Mouse (Mus musculus): Measurements from ENCODE around the gene Carm1. TPM values are rescaled to one million over a fixed set of nuclear protein-coding genes. Genes with fewer than 3 reads are reported as not detected.

Gene Carm1
- polyA plus RNA-seq, 1 experiment from 2014 or later = 81.4 TPM

DNA sequence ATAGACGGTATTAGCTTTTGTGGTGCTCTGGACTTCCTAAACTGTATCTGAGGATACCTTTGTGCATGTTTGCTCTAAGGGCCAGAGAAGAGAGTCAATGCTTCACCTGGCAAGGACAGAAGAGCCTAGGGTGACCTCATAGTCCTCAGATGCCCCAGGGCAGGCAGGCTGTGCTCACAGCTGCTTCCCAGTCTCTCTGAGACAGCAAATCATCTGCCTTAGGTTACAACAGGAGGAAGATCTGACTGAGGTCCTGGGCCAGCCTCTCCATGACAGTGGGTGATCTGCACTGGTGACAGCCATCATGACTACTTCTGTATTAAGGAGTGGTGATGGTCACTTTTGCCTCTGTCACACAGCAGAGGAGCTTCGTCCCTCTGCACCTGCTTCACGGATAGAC, 12.5 kb downstream of the Carm1 start:
- WGBS = 91% methylated on average over 3 of the region's 3 CpGs

DNA sequence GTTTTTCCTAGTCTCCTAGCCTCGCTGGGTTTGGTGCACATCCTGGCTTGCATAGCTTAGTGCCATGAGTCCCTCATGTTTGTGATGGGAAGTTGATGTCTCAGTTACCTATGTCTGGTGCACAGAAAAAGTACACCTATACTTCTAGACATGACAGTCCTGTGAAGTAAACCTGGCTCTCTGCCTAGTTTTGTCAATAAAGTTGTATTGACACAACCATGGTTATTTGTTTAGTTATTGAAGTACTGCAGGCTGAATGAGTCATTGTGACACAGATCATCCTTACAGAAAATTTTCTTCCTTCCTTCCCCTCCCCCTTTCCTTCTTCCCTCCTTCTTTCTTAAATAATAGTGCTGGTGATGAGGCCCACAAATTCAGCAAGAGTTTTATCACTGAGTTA, 17.7 kb downstream of the Carm1 start:
- H3K27me3 ChIP-seq (ENCODE audit: control insufficient read depth, insufficient read depth, low read length) = no peaks in the 10 kb centered on the region
- no peak overlapping the region for H3K4me3 ChIP-seq (ENCODE audit: low read depth, low read length)
- no peak overlapping the region for H3K4me2 ChIP-seq (ENCODE audit: low read depth)
- H3K9me3 ChIP-seq (ENCODE audit: control insufficient read depth, low read length) = no peaks in the 10 kb centered on the region
- no peak overlapping the region for H3K27ac ChIP-seq (ENCODE audit: low read depth, low read length)
- H3K36me3 ChIP-seq (ENCODE audit: control insufficient read depth, insufficient read depth, low read length) = no peaks in the 10 kb centered on the region; the same call in 1 of the 2 replicates
- H3K4me1 ChIP-seq (ENCODE audit: control insufficient read depth, insufficient read depth, low read length) = no peaks in the 10 kb centered on the region
- DNase-seq (ENCODE audit: low spot score) (no peak), ATAC-seq (ENCODE audit: insufficient read depth, low FRiP score, low TSS enrichment) (no peak)
- H3K9ac ChIP-seq (ENCODE audit: low read length) = no peak overlapping the region
- WGBS = 73% methylated on average over 1 of the region's 1 CpGs

More for the DNA sequence above, 12.5 kb downstream of the Carm1 start:
- H3K36me3 ChIP-seq (ENCODE audit: control insufficient read depth, insufficient read depth, low read length) = no peaks in the 10 kb centered on the region
- H3K4me1 ChIP-seq (ENCODE audit: control insufficient read depth, insufficient read depth, low read length) = no peaks in the 10 kb centered on the region
- H3K4me2 ChIP-seq (ENCODE audit: low read depth) = no peak overlapping the region
- DNase-seq (ENCODE audit: low spot score) (no peak), ATAC-seq (ENCODE audit: insufficient read depth, low FRiP score, low TSS enrichment) (no peak)
- H3K27ac ChIP-seq (ENCODE audit: low read depth, low read length) = no peak overlapping the region
- no peaks in the 10 kb centered on the region for H3K27me3 ChIP-seq (ENCODE audit: control insufficient read depth, insufficient read depth, low read length)
- no peaks in the 10 kb centered on the region for H3K9me3 ChIP-seq (ENCODE audit: control insufficient read depth, low read length)
- H3K9ac ChIP-seq (ENCODE audit: low read length) = no peak overlapping the region
- H3K4me3 ChIP-seq (ENCODE audit: low read depth, low read length) = no peak overlapping the region

DNA sequence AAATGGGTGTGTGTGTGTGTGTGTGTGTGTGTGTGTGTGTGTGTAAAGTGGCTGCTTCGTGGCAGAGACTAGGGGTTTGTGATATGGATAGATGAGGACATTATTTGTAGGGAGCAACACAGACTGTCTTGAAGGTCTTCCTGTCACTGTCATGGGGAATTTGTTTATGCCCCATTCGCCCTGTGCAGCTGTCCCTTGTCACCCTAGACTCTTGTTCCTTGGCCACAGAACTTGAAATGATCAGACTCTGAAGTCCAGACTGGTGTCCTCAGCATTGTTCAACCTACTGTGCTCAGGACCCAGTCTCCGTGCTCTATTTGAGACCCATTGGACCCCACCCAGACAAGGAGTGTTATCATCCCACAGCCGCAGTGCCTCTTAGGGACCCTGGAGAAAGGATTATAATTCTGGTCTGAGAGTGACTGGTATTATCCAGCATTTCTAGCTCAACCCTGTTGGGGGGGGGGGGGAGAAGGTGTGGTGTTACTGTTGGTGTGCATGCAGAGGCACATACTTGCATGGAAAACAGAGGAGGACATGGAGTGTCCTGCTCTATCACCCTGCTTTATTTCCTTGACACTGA, 18.4 kb downstream of the Carm1 start:
- Histone ChIP-seq H3K36me3 (ENCODE audit: control insufficient read depth, insufficient read depth, low read length) (peaks cover 3% of the 10 kb centered on the region; the same call in 1 of the 2 replicates), H3K27me3 (ENCODE audit: control insufficient read depth, insufficient read depth, low read length) (no peaks in the 10 kb centered on the region), H3K9me3 (ENCODE audit: control insufficient read depth, low read length) (no peaks in the 10 kb centered on the region), H3K9ac (ENCODE audit: low read length) (no peak overlapping the region), H3K4me2 (ENCODE audit: low read depth) (no peak overlapping the region), H3K4me1 (ENCODE audit: control insufficient read depth, insufficient read depth, low read length) (no peaks in the 10 kb centered on the region), H3K4me3 (ENCODE audit: low read depth, low read length) (no peak overlapping the region), H3K27ac (ENCODE audit: low read depth, low read length) (no peak overlapping the region)
- no peak for ATAC-seq (ENCODE audit: insufficient read depth, low FRiP score, low TSS enrichment)
- 83% methylated on average over 4 of the region's 4 CpGs for WGBS
- DNase-seq (ENCODE audit: low spot score) = no peak

DNA sequence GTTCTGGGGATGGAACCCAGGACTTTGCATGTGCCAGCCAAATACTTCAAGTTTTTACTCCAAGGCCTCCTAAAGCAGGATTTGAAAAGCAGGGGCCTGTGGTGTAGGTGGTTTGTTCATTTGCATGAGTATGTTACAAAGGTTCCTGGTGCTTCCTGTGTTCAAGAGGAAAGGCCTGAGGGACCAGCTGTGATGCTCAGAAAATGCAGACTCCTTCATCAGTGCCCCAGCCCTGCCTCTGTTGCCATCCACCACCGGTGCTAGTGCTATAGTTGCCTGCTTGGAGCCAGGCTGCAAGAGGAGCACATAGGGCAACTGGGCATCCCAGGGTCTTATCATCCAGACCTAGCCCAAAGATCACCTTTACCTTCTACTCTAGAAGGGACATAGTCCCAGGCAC, 19.8 kb downstream of the Carm1 start:
- no peaks in the 10 kb centered on the region for H3K27me3 ChIP-seq (ENCODE audit: control insufficient read depth, insufficient read depth, low read length)
- peaks cover 8% of the 10 kb centered on the region for H3K36me3 ChIP-seq (ENCODE audit: control insufficient read depth, insufficient read depth, low read length)
- H3K27ac ChIP-seq (ENCODE audit: low read depth, low read length) = no peak overlapping the region
- DNase-seq (ENCODE audit: low spot score) (no peak), ATAC-seq (ENCODE audit: insufficient read depth, low FRiP score, low TSS enrichment) (no peak)
- no peaks in the 10 kb centered on the region for H3K4me1 ChIP-seq (ENCODE audit: control insufficient read depth, insufficient read depth, low read length)
- H3K9ac ChIP-seq (ENCODE audit: low read length) = no peak overlapping the region
- no peak overlapping the region for H3K4me3 ChIP-seq (ENCODE audit: low read depth, low read length)
- H3K9me3 ChIP-seq (ENCODE audit: control insufficient read depth, low read length) = no peaks in the 10 kb centered on the region
- WGBS = 84% methylated on average over 1 of the region's 1 CpGs
- H3K4me2 ChIP-seq (ENCODE audit: low read depth) = no peak overlapping the region

DNA sequence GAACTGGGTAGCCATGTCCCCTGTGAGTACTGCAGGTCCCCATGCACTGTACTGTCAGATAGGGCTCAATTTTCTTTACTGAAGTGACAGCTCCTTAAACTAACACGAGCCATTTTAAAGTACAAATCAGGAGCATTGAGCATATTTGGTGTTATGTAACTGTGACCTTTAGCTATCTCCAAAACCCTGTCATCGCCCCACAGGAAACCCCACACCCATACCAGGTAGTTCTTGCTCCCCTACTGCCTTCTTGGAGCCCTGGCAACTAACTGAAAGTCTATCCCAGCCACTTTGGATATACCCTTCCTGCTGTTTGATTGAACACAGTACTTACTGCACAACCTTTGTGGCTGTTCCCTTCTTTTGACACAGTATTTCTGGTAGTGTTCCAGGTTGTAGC, 20.4 kb downstream of the Carm1 start:
- H3K36me3 ChIP-seq (ENCODE audit: control insufficient read depth, insufficient read depth, low read length) = peaks cover 8% of the 10 kb centered on the region
- no peak overlapping the region for H3K9ac ChIP-seq (ENCODE audit: low read length)
- no peaks in the 10 kb centered on the region for H3K4me1 ChIP-seq (ENCODE audit: control insufficient read depth, insufficient read depth, low read length)
- H3K27me3 ChIP-seq (ENCODE audit: control insufficient read depth, insufficient read depth, low read length) = no peaks in the 10 kb centered on the region
- no peak overlapping the region for H3K4me3 ChIP-seq (ENCODE audit: low read depth, low read length)
- DNase-seq (ENCODE audit: low spot score) (no peak), ATAC-seq (ENCODE audit: insufficient read depth, low FRiP score, low TSS enrichment) (no peak)
- WGBS = 86% methylated on average over 2 of the region's 2 CpGs
- H3K27ac ChIP-seq (ENCODE audit: low read depth, low read length) = no peak overlapping the region
- no peaks in the 10 kb centered on the region for H3K9me3 ChIP-seq (ENCODE audit: control insufficient read depth, low read length)
- H3K4me2 ChIP-seq (ENCODE audit: low read depth) = no peak overlapping the region

DNA sequence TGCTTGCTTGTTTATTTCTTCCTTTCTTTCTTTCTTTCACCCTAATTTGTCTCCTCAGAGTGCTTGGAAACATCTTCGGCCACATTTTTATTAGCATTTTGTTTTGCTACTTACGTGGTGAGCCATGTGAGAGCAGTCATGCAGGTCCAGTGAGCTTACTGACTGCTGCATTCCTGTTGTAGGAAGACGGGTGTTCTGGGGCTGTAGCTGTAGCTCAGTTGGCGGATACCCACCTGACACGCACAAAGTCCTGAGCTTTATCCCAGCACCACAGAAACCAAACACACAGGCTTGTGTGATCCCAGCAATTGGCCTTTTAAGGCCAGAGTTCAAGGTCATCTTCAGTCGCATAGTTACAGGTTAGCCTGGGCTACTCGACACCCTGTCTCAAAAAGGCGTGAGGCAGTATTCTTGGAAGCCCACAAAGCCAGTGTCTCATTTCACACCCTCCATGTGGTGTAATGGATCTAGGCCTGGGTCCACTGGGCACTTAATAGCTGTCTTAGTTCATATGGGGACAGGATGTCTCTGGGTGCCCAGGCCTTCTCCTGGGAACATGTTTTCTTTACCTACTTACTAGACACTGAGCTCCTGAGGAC, 22.1 kb downstream of the Carm1 start:
- 88% methylated on average over 8 of the region's 8 CpGs for WGBS
- ATAC-seq (ENCODE audit: insufficient read depth, low FRiP score, low TSS enrichment) = no peak
- no peak for DNase-seq (ENCODE audit: low spot score)

DNA sequence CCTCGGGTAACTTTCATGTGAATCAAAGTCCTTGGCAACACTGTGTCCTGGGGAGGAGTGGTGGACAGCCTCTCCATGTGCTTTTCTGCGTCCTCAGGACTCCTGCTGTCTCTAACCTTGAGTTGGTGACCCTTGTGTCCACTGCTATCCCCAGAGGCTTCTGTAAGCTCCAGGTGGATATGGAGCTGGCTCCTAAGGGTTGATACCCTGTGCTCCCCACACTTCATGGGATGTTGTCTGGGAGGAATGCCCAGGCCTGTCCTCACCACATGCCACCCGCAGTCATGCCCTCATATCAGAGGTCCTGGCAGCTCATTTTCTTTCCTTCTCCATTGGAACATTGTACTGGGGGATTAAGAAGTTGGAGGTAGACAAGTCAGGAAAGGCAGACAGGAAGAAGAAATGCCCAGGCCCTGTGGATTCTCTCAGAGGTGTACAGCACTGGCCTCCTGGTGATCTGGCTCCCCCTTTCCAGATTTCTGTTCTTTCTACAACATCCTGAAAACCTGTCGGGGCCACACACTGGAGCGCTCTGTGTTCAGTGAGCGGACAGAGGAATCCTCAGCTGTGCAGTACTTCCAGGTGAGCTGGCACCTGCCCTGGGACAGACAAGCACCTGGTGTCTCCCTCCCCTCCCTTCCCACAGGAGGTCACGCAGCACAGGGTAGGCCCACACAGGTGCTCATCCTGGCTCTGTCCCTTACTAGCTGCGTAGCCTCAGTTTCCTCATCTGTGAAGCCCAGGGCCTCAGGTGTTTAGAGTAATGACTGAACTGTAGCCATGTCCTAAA, 27.5 kb downstream of the Carm1 start:
- Histone ChIP-seq H3K9me3 (ENCODE audit: control insufficient read depth, low read length) (no peaks in the 10 kb centered on the region), H3K9ac (ENCODE audit: low read length) (no peak overlapping the region), H3K4me3 (ENCODE audit: low read depth, low read length) (no peak overlapping the region), H3K27ac (ENCODE audit: low read depth, low read length) (no peak overlapping the region), H3K4me2 (ENCODE audit: low read depth) (no peak overlapping the region), H3K4me1 (ENCODE audit: control insufficient read depth, insufficient read depth, low read length) (no peaks in the 10 kb centered on the region), H3K27me3 (ENCODE audit: control insufficient read depth, insufficient read depth, low read length) (no peaks in the 10 kb centered on the region), H3K36me3 (ENCODE audit: control insufficient read depth, insufficient read depth, low read length) (peaks cover 23% of the 10 kb centered on the region)
- ATAC-seq (ENCODE audit: insufficient read depth, low FRiP score, low TSS enrichment) (no peak), DNase-seq (ENCODE audit: low spot score) (no peak)
- whole genome bisulfite sequencing = 96% methylated on average over 8 of the region's 8 CpGs

More for the DNA sequence above, 22.1 kb downstream of the Carm1 start:
- Histone ChIP-seq H3K4me1 (ENCODE audit: control insufficient read depth, insufficient read depth, low read length) (no peaks in the 10 kb centered on the region), H3K36me3 (ENCODE audit: control insufficient read depth, insufficient read depth, low read length) (peaks cover 10% of the 10 kb centered on the region), H3K27me3 (ENCODE audit: control insufficient read depth, insufficient read depth, low read length) (no peaks in the 10 kb centered on the region), H3K27ac (ENCODE audit: low read depth, low read length) (no peak overlapping the region), H3K9ac (ENCODE audit: low read length) (no peak overlapping the region), H3K4me3 (ENCODE audit: low read depth, low read length) (no peak overlapping the region), H3K4me2 (ENCODE audit: low read depth) (no peak overlapping the region), H3K9me3 (ENCODE audit: control insufficient read depth, low read length) (no peaks in the 10 kb centered on the region)

DNA sequence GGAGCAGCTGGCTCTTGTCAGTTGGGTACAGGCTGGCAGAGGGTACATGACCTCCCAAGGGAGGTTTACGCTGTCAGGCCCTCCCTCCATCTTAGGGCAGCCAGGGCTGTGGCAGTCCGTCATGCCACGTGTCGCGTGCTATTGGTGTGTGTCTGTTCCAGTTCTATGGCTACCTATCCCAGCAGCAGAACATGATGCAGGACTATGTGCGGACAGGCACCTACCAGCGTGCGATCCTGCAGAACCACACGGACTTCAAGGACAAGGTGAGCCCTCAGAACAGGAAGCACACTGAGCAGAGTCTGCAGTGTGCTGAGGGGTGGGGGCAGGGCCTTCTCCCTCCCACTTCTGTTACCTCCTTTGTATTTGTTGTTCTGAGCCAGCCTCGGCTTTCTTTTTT, 28.6 kb downstream of the Carm1 start:
- Histone ChIP-seq H3K36me3 (ENCODE audit: control insufficient read depth, insufficient read depth, low read length) (peaks cover 19% of the 10 kb centered on the region), H3K9me3 (ENCODE audit: control insufficient read depth, low read length) (no peaks in the 10 kb centered on the region), H3K27ac (ENCODE audit: low read depth, low read length) (no peak overlapping the region), H3K4me3 (ENCODE audit: low read depth, low read length) (no peak overlapping the region), H3K9ac (ENCODE audit: low read length) (no peak overlapping the region), H3K4me1 (ENCODE audit: control insufficient read depth, insufficient read depth, low read length) (no peaks in the 10 kb centered on the region), H3K4me2 (ENCODE audit: low read depth) (no peak overlapping the region), H3K27me3 (ENCODE audit: control insufficient read depth, insufficient read depth, low read length) (no peaks in the 10 kb centered on the region)
- ATAC-seq (ENCODE audit: insufficient read depth, low FRiP score, low TSS enrichment) (no peak), DNase-seq (ENCODE audit: low spot score) (no peak)
- WGBS = 92% methylated on average over 10 of the region's 10 CpGs

DNA sequence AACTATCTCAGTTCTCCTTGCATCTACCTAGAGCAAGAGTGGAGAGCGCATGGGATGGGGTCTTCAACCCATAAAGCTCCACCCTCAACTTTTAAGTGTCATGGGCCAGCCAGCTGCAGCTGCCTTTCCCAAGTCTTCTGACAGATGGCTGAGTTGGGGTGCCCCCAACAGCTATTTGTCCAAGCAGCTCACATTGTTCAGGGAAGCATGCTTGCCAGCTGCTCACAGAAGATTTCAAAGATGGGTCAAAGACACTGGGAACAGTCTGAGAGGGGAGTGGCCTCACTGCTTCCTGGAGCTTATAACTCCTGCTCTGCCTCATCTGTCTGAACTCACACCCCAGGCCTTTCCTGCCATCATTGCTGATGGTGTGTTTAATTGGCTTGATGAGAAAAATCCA, 29.6 kb downstream of the Carm1 start:
- 84% methylated on average over 1 of the region's 1 CpGs for WGBS
- H3K4me2 ChIP-seq (ENCODE audit: low read depth) = no peak overlapping the region
- H3K36me3 ChIP-seq (ENCODE audit: control insufficient read depth, insufficient read depth, low read length) = peaks cover 15% of the 10 kb centered on the region
- ATAC-seq (ENCODE audit: insufficient read depth, low FRiP score, low TSS enrichment) (no peak), DNase-seq (ENCODE audit: low spot score) (no peak)
- no peak overlapping the region for H3K27ac ChIP-seq (ENCODE audit: low read depth, low read length)
- no peak overlapping the region for H3K9ac ChIP-seq (ENCODE audit: low read length)
- H3K4me1 ChIP-seq (ENCODE audit: control insufficient read depth, insufficient read depth, low read length) = no peaks in the 10 kb centered on the region
- H3K4me3 ChIP-seq (ENCODE audit: low read depth, low read length) = no peak overlapping the region
- H3K27me3 ChIP-seq (ENCODE audit: control insufficient read depth, insufficient read depth, low read length) = no peaks in the 10 kb centered on the region
- no peaks in the 10 kb centered on the region for H3K9me3 ChIP-seq (ENCODE audit: control insufficient read depth, low read length)

Data from neural tube, embryonic 11.5 days (tissue).